Mouse (Mus musculus): ENCODE measurements around the gene Atp8b4.

The Atp8b4 gene

GRCm38 (mm10) chr2:126434305-126434704 lies 66.2 kb downstream of the Atp8b4 start:
- DNase-seq (ENCODE audit: low spot score in 2 of 2): no peak

GRCm38 (mm10) chr2:126432481-126433066 lies 67.9 kb downstream of the Atp8b4 start:
- DNase-seq (ENCODE audit: low spot score in 2 of 2): no peak

GRCm38 (mm10) chr2:126429282-126429681 lies 71.2 kb downstream of the Atp8b4 start:
- DNase-seq (ENCODE audit: low spot score in 2 of 2): peak; percentile 10 to 48

- no peak for DNase-seq (ENCODE audit: low spot score in 2 of 2)
These were observed 75.3 kb downstream of the Atp8b4 start for GRCm38 (mm10) chr2:126425223-126425622.

GRCm38 (mm10) chr2:126424714-126425113 lies 75.8 kb downstream of the Atp8b4 start:
- DNase-seq (ENCODE audit: low spot score in 2 of 2): no peak

- DNase-seq (ENCODE audit: low spot score in 2 of 2): no peak
These were observed 79.6 kb downstream of the Atp8b4 start for GRCm38 (mm10) chr2:126420901-126421300.

GRCm38 (mm10) chr2:126418916-126419315 lies 81.6 kb downstream of the Atp8b4 start:
- DNase-seq (ENCODE audit: low spot score in 2 of 2): no peak

- DNase-seq (ENCODE audit: low spot score in 2 of 2): no peak
These were observed 83.7 kb downstream of the Atp8b4 start for GRCm38 (mm10) chr2:126416772-126417171.

- DNase-seq (ENCODE audit: low spot score in 2 of 2): no peak
These were observed 84.5 kb downstream of the Atp8b4 start for GRCm38 (mm10) chr2:126415981-126416380.

GRCm38 (mm10) chr2:126412759-126413158 lies 87.7 kb downstream of the Atp8b4 start:
- no peak for DNase-seq (ENCODE audit: low spot score in 2 of 2)

- DNase-seq (ENCODE audit: low spot score in 2 of 2): no peak
These were observed 101.0 kb downstream of the Atp8b4 start for GRCm38 (mm10) chr2:126399454-126399853.

GRCm38 (mm10) chr2:126399017-126399416 lies 101.5 kb downstream of the Atp8b4 start:
- DNase-seq (ENCODE audit: low spot score in 2 of 2): no peak

GRCm38 (mm10) chr2:126398216-126398615 lies 102.3 kb downstream of the Atp8b4 start:
- DNase-seq (ENCODE audit: low spot score in 2 of 2): no peak

GRCm38 (mm10) chr2:126397513-126397912 lies 103.0 kb downstream of the Atp8b4 start:
- DNase-seq (ENCODE audit: low spot score in 2 of 2): no peak

GRCm38 (mm10) chr2:126394924-126395323 lies 105.5 kb downstream of the Atp8b4 start:
- no peak for DNase-seq (ENCODE audit: low spot score in 2 of 2)

- DNase-seq (ENCODE audit: low spot score in 2 of 2): no peak
These were observed 112.9 kb downstream of the Atp8b4 start for GRCm38 (mm10) chr2:126387458-126388037.

- DNase-seq (ENCODE audit: low spot score in 2 of 2): no peak
These were observed 114.4 kb downstream of the Atp8b4 start for GRCm38 (mm10) chr2:126386056-126386455.

- no peak for DNase-seq (ENCODE audit: low spot score in 2 of 2)
These were observed 120.2 kb downstream of the Atp8b4 start for GRCm38 (mm10) chr2:126380300-126380699.

- DNase-seq (ENCODE audit: low spot score in 2 of 2): no peak
These were observed 128.8 kb downstream of the Atp8b4 start for GRCm38 (mm10) chr2:126371634-126372033.

GRCm38 (mm10) chr2:126369815-126370214 lies 130.7 kb downstream of the Atp8b4 start:
- no peak for DNase-seq (ENCODE audit: low spot score in 2 of 2)

GRCm38 (mm10) chr2:126363745-126364725 lies 136.4 kb downstream of the Atp8b4 start:
- no peak for DNase-seq (ENCODE audit: low spot score in 2 of 2)

- peak; percentile 67 to 87 for DNase-seq (ENCODE audit: low spot score in 2 of 2)
These were observed 137.3 kb downstream of the Atp8b4 start for GRCm38 (mm10) chr2:126363050-126363744.

Data from spleen, postnatal 10 days (tissue).